Mouse (Mus musculus) ES-Bruce4 (cell line): ENCODE data around the gene Cd34.

Experiments used
- CTCF ChIP-seq: IDR thresholded peaks from one replicate; pipeline ENCODE4 v1.8.1; 2011; ENCODE audit warnings: low read depth, low read length
- EP300 ChIP-seq: IDR thresholded peaks from 2 replicates; pipeline ENCODE4 v1.6.1; 2011; ENCODE audit warnings: low read depth, low read length; ENCODE audit not compliant: insufficient read depth
- POLR2A ChIP-seq: IDR thresholded peaks from one replicate; pipeline ENCODE4 v1.8.1; 2011; ENCODE audit warnings: low read length; ENCODE audit not compliant: insufficient read depth

DNA sequence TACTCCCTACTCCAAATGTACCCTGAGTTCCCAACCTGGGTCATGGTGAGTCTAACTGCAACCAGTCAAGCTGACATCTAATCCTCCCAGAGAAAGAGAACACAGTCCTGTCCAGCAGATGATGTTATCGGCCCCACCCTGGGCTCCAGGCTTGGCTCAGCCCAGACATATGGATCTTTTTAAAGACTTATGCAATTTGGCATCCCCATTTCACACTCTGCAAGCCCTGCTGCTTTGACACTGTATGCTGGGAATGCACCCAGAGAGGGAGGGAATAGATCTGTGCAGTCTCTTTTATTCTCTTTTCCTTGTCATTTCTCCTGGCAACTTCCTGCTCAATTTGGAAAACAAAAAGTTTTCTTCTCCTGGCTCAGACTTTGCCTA is 8.7 kb upstream of the Cd34 start:
- TF ChIP-seq CTCF = no peak
- TF ChIP-seq POLR2A = no peak
- TF ChIP-seq EP300 = no peak
